Mouse (Mus musculus) kidney, embryonic 15.5 days (tissue): ENCODE measurements around the gene Zp1. TPM values are rescaled to one million over a fixed set of nuclear protein-coding genes. Genes with fewer than 3 reads are reported as not detected.

Experiments used
- ATAC-seq: fragments of 200-750 bp; cut with Nextera tagmentation; replicated peaks from 2 replicates; pipeline ENCODE4 v1.8.0; 2017; ENCODE audit warnings: moderate TSS enrichment; ENCODE audit not compliant: low FRiP score
- H3K27ac ChIP-seq: fragments of 300-500 bp; sonication (generic); 2 replicates; pipeline ENCODE4 v1.5.1; 2015; ENCODE audit warnings: mild to moderate bottlenecking, inconsistent platforms
- H3K27me3 ChIP-seq: fragments of 300-500 bp; sonication (generic); 2 replicates; pipeline ENCODE4 v1.6.1; 2015; ENCODE audit warnings: inconsistent platforms
- H3K36me3 ChIP-seq: fragments of 300-500 bp; sonication (generic); 2 replicates; pipeline ENCODE4 v1.6.1; 2015; ENCODE audit warnings: inconsistent platforms
- H3K4me1 ChIP-seq: fragments of 300-500 bp; sonication (generic); 2 replicates; pipeline ENCODE4 v1.6.1; 2015; ENCODE audit warnings: inconsistent platforms
- H3K4me2 ChIP-seq: fragments of 300-500 bp; sonication (generic); 2 replicates; pipeline ENCODE4 v1.6.1; 2015; ENCODE audit warnings: moderate library complexity, mild to moderate bottlenecking, inconsistent platforms
- H3K4me3 ChIP-seq: fragments of 300-500 bp; sonication (generic); replicated peaks from 2 replicates; pipeline ENCODE4 v1.5.1; 2015; ENCODE audit warnings: mild to moderate bottlenecking, inconsistent platforms
- H3K9ac ChIP-seq: fragments of 300-500 bp; sonication (generic); 2 replicates; pipeline ENCODE4 v1.6.1; 2015; ENCODE audit warnings: mild to moderate bottlenecking, inconsistent platforms
- H3K9me3 ChIP-seq: fragments of 300-500 bp; sonication (generic); replicated peaks from 2 replicates; pipeline ENCODE4 v1.6.1; 2016; ENCODE audit warnings: inconsistent platforms
- whole genome bisulfite sequencing: fragments of 180-500 bp; shearing (Covaris S2); methylation state at CpG from one replicate; pipeline ENCODE4 v1.1.7; 2015; ENCODE audit warnings: mixed read lengths; 5-methylcytosine and 5-hydroxymethylcytosine counted together
- polyA plus RNA-seq: library from polyadenylated mRNA; unstranded; fragments of >200 nt; fragmentation: Nextera tagmentation; extraction: Ambion mirVana; gene quantifications from 2 replicates; pipeline ENCODE4 v1.2.1, GENCODE M21; 2015

The Zp1 gene
- polyA plus RNA-seq, 1 experiment from 2014 or later = not detected

- H3K4me1 ChIP-seq = peaks cover 17% of the 10 kb centered on the region
- no peak overlapping the region for H3K27ac ChIP-seq
- H3K4me3 ChIP-seq = peak overlapping the region; percentile 80
- H3K9ac ChIP-seq = peak overlapping the region; percentile 89
- no peaks in the 10 kb centered on the region for H3K9me3 ChIP-seq
- peak overlapping the region; percentile 72 for H3K4me2 ChIP-seq
- no peak for ATAC-seq
- 78% methylated on average over 7 of the region's 7 CpGs for WGBS
- no peaks in the 10 kb centered on the region for H3K27me3 ChIP-seq
- H3K36me3 ChIP-seq = peaks cover 46% of the 10 kb centered on the region
Measured at GRCm38 (mm10) chr19:10896849-10897248, 23.6 kb downstream of the Zp1 start.

- peaks cover 17% of the 10 kb centered on the region for H3K4me1 ChIP-seq
- WGBS = under 1% methylated on average over 16 of the region's 16 CpGs
- no peaks in the 10 kb centered on the region for H3K9me3 ChIP-seq
- peaks cover 34% of the 10 kb centered on the region for H3K36me3 ChIP-seq
- H3K4me3 ChIP-seq = peak overlapping the region; percentile 80
- H3K27ac ChIP-seq = peak overlapping the region; percentile 96
- H3K9ac ChIP-seq = peak overlapping the region; percentile 89
- H3K4me2 ChIP-seq = peak overlapping the region; percentile 72
- ATAC-seq = no peak
- no peaks in the 10 kb centered on the region for H3K27me3 ChIP-seq
Measured at GRCm38 (mm10) chr19:10895708-10896107, 24.7 kb downstream of the Zp1 start.

- H3K27me3 ChIP-seq = no peaks in the 10 kb centered on the region
- H3K9me3 ChIP-seq = no peaks in the 10 kb centered on the region
- H3K4me2 ChIP-seq = peak within 1 kb of the TSS; percentile 72
- H3K4me3 ChIP-seq = peak within 1 kb of the TSS; percentile 80
- ATAC-seq = peak; percentile 96
- WGBS = under 1% methylated on average over 43 of the region's 43 CpGs
- peak within 1 kb of the TSS; percentile 96 for H3K27ac ChIP-seq
- peaks cover 17% of the 10 kb centered on the region for H3K4me1 ChIP-seq
- peak within 1 kb of the TSS; percentile 89 for H3K9ac ChIP-seq
- peaks cover 28% of the 10 kb centered on the region for H3K36me3 ChIP-seq
Measured at GRCm38 (mm10) chr19:10895016-10895528, 25.4 kb downstream of the Zp1 start, which contains the start of gene Prpf19. Prpf19 (plus strand) TSS chr19:10895231.

GRCm38 (mm10) chr19:10892201-10892600 is 28.2 kb downstream of the Zp1 start:
- H3K4me1 ChIP-seq = peaks cover 17% of the 10 kb centered on the region
- H3K4me3 ChIP-seq = no peak overlapping the region
- no peak overlapping the region for H3K9ac ChIP-seq
- no peaks in the 10 kb centered on the region for H3K9me3 ChIP-seq
- no peak overlapping the region for H3K4me2 ChIP-seq
- H3K27ac ChIP-seq = no peak overlapping the region
- no peaks in the 10 kb centered on the region for H3K27me3 ChIP-seq
- ATAC-seq = no peak
- WGBS = 93% methylated on average over 3 of the region's 3 CpGs
- no peaks in the 10 kb centered on the region for H3K36me3 ChIP-seq

- H3K4me1 ChIP-seq = peaks cover 34% of the 10 kb centered on the region
- H3K4me3 ChIP-seq = peak within 1 kb of the TSS; percentile 63
- peak within 1 kb of the TSS; percentile 95 for H3K27ac ChIP-seq
- peaks cover 9% of the 10 kb centered on the region; the same call in 1 of the 2 replicates for H3K36me3 ChIP-seq
- under 1% methylated on average over 49 of the region's 49 CpGs for WGBS
- peak within 1 kb of the TSS; percentile 65 for H3K9ac ChIP-seq
- ATAC-seq = peak; percentile 93
- H3K9me3 ChIP-seq = peaks cover 10% of the 10 kb centered on the region; the same call in 1 of the 2 replicates
- peak within 1 kb of the TSS; percentile 96 for H3K4me2 ChIP-seq
- no peaks in the 10 kb centered on the region for H3K27me3 ChIP-seq
Measured at GRCm38 (mm10) chr19:10881426-10882154, 38.8 kb downstream of the Zp1 start, which contains the start of gene Tmem109. Tmem109 (minus strand) TSS chr19:10882001.

GRCm38 (mm10) chr19:10880975-10881425 is 39.4 kb downstream of the Zp1 start:
- Histone ChIP-seq H3K27me3 (no peaks in the 10 kb centered on the region), H3K9me3 (peaks cover 10% of the 10 kb centered on the region; the same call in 1 of the 2 replicates), H3K36me3 (peaks cover 9% of the 10 kb centered on the region; the same call in 1 of the 2 replicates), H3K4me1 (peaks cover 34% of the 10 kb centered on the region), H3K9ac (peak overlapping the region; percentile 65), H3K4me3 (peak overlapping the region; percentile 63), H3K27ac (peak overlapping the region; percentile 95), H3K4me2 (peak overlapping the region; percentile 96)
- WGBS = 2% methylated on average over 13 of the region's 14 CpGs
- peak; percentile 31 for ATAC-seq

- Histone ChIP-seq H3K4me1 (peaks cover 34% of the 10 kb centered on the region), H3K4me3 (peak overlapping the region; percentile 63), H3K36me3 (peaks cover 9% of the 10 kb centered on the region; the same call in 1 of the 2 replicates), H3K27ac (no peak overlapping the region), H3K4me2 (peak overlapping the region; percentile 96), H3K9me3 (peaks cover 8% of the 10 kb centered on the region; the same call in 1 of the 2 replicates), H3K27me3 (no peaks in the 10 kb centered on the region), H3K9ac (peak overlapping the region; percentile 65)
- 0 out of 2 replicates have a peak, but pooled peaks have one; percentile 3 for ATAC-seq
- WGBS = 38% methylated on average over 7 of the region's 7 CpGs
Measured at GRCm38 (mm10) chr19:10880085-10880974, 40.1 kb downstream of the Zp1 start.

- peaks cover 19% of the 10 kb centered on the region for H3K36me3 ChIP-seq
- H3K4me2 ChIP-seq = no peak overlapping the region
- no peak overlapping the region for H3K4me3 ChIP-seq
- 83% methylated on average over 7 of the region's 7 CpGs for WGBS
- no peak overlapping the region for H3K27ac ChIP-seq
- no peak overlapping the region for H3K9ac ChIP-seq
- no peak for ATAC-seq
- H3K4me1 ChIP-seq = peaks cover 34% of the 10 kb centered on the region
- no peaks in the 10 kb centered on the region for H3K27me3 ChIP-seq
- H3K9me3 ChIP-seq = no peaks in the 10 kb centered on the region
Measured at GRCm38 (mm10) chr19:10878201-10878837, 42.1 kb downstream of the Zp1 start.

GRCm38 (mm10) chr19:10871328-10871961 is 49.0 kb downstream of the Zp1 start:
- peaks cover 32% of the 10 kb centered on the region for H3K4me1 ChIP-seq
- 73% methylated on average over 14 of the region's 14 CpGs for WGBS
- H3K4me2 ChIP-seq = no peak overlapping the region
- H3K36me3 ChIP-seq = peaks cover 42% of the 10 kb centered on the region
- H3K9me3 ChIP-seq = no peaks in the 10 kb centered on the region
- H3K4me3 ChIP-seq = no peak overlapping the region
- H3K27me3 ChIP-seq = no peaks in the 10 kb centered on the region
- H3K9ac ChIP-seq = no peak overlapping the region
- peak; percentile 40; the same call in 1 of the 2 replicates for ATAC-seq
- peak overlapping the region; percentile 93 for H3K27ac ChIP-seq

GRCm38 (mm10) chr19:10870676-10871075 is 49.8 kb downstream of the Zp1 start:
- Histone ChIP-seq H3K4me2 (no peak overlapping the region), H3K9me3 (no peaks in the 10 kb centered on the region), H3K9ac (no peak overlapping the region), H3K4me1 (peaks cover 32% of the 10 kb centered on the region), H3K36me3 (peaks cover 49% of the 10 kb centered on the region), H3K27ac (peak overlapping the region; percentile 93), H3K27me3 (no peaks in the 10 kb centered on the region), H3K4me3 (no peak overlapping the region)
- ATAC-seq = no peak
- WGBS = 95% methylated on average over 3 of the region's 3 CpGs
